Mouse (Mus musculus): ENCODE measurements around the gene Lbhd2.

GRCm38 (mm10) chr12:111434164-111434744, 27.6 kb downstream of the Lbhd2 start:
- TF ChIP-seq POLR2A (IDR thresholded peaks at IDR 0.05; ENCODE audit: insufficient read depth, low read depth, low read length) (no peak), CTCF (IDR thresholded peaks at IDR 0.05) (no peak), EP300 (IDR thresholded peaks at IDR 0.05; ENCODE audit: insufficient read depth, low read depth, low read length) (no peak)

Data from heart, adult 2 months (tissue).